Mouse (Mus musculus) cerebellum, adult 11-12 months (tissue): ENCODE data around the gene Zbtb42.

Experiments used
- DNase-seq: peaks from one replicate; pipeline ENCODE4 v3.0.0; 2022

Gene Zbtb42

GRCm38 (mm10) chr12:112678555-112679026, at the start of gene Zbtb42:
Gene Zbtb42 (plus strand): TSS chr12:112678828.
- peak; percentile 28 for DNase-seq

DNA sequence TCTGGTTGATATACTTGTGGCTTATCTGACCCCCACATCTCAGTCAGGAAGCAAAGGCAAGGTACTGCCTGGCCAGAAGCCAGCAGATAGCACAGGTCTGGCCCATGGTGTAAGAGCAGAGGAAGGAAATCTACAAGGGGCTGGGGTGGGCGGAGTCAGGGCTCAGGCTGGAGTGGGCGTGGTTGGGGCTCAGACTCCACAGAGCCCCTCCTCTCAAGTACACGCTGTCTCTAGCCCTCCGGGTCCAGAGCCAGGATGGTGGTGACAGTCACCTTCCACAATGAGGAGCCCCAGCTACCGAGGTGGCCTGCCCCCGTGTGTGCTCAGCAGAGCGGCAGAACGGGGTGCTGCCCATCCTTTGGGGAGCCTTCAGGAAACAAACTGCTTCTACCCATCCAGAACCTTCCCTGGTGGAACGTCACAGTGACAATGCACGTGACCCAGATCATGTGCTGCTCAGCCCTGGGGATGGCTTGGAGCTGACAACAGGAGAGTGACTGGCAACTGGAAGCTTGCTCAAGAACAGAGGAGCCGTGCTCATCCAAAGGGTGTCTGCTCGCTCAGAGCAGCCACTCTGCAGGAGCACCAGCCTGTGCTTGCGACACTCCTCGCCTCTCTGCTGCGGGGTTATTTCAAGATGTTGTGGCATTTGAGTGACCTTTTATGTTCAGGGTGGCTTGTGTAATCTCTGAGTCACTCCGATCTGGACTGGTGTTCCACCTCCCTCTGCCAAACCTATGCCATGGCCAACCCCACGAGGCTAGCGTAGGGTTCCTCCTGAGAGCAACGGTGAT, 49.5 kb upstream of the Zbtb42 start:
- DNase-seq = peak; percentile 61

DNA sequence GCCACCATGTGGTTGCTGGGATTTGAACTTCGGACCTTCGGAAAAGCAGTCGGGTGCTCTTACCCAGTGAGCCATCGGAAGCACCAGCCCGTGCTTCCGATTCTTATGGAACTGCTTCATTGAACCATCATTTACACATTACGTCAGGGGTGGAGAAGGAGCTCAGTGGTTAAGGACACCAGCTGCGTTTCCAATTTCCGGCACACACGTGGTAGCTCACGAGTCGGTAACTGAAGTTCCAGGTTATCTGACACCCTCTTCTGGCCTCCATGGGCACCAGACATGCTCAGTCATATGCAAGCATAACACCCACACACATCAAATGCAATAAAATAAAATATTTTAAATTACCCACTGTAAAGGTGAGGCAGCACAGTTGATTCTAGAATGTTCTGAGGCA, 48.6 kb upstream of the Zbtb42 start:
- no peak for DNase-seq

DNA sequence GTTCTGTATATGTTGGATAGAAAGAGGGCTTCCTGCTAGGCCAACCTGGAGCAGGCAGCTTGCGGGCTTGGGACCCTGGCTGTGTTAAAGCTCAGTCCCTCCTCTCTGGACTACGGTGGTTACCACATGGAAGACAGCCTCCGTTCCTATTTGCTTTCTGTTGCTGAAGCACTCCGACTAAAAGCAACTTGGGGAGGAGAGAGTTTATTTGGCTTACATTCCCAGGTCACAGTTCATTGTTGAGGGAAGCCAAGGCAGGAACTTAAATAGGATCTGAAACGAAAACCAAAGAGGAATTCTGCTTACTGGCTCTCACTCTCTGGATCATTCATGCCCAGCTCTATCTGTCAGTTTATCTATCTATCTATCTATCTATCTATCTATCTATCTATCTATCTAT, 47.8 kb upstream of the Zbtb42 start:
- DNase-seq = no peak

- DNase-seq = no peak
These were observed 47.2 kb upstream of the Zbtb42 start for GRCm38 (mm10) chr12:112631472-112631871.

GRCm38 (mm10) chr12:112632084-112632777, 46.4 kb upstream of the Zbtb42 start:
- no peak for DNase-seq

- DNase-seq = no peak
These were observed 45.7 kb upstream of the Zbtb42 start for GRCm38 (mm10) chr12:112632907-112633306.

DNA sequence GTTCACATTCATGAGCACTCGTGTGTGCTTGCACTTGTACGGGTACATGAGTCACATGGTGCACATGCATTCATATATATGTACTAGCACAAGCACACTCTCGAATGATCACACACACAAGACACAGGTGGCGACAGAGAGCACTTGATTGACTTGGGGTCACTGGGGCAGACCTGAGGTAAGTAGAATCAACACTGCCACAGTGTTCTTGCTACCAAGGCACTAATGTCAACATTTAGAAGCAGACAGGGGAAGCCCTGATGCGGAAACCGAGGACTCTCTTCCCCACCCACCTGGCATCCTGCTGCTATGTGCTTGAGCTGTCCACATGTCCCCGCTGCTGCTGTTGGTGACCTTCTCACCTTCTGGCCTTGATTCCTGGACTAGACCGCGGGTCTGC, 44.9 kb upstream of the Zbtb42 start:
- DNase-seq = no peak

GRCm38 (mm10) chr12:112639526-112639925, 39.1 kb upstream of the Zbtb42 start:
- no peak for DNase-seq

DNA sequence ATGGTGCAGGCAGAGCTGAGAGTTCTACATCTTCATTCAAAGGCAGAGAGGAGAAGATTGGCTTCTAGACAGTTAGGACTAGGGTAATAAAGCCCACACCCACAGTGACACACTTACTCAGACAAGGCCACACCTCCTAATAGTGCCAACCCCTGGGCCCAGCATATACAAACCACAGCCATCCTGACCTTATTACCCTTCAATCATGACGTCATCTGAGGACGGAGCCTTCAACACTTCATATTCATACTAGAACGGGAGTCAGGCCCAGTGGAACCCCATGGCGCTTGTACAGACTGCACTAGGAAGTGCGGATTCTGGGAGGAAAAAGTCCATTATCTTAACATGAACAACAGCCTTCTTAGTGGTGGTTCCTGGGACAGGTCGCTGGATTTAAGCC, 35.5 kb upstream of the Zbtb42 start:
- peak; percentile 63 for DNase-seq

DNA sequence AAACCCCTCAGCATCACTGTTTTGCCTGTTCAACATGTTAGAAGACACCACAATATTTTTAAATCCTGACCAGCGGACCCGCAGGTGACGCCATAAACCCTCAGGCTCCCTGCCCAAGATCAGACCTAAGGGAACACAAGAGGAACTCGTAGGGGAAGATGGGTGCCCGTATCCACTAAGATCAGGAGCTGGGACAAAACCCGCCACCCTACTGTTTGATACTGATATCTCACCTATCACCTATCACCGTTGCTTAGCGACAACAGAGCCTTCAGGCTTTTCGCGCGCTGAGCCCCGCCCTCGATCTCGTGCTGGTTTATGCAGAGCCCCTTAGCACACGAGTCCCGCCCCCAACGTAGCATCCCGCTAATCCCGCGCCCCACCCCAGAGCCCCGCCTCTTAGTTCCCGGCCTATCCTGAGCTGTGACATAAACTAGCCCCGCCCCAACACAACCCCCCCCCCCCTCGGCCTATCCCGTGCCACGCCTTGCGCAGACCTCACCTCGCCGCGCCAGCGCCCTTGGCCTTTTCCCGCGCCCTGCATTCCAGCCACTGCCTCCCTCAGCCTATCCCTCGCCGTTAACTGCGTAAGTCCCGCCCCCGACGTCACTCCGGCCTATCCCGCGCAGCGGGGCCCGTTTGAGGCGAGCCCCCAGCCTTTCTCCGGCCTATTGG, 34.3 kb upstream of the Zbtb42 start, which contains the start of gene Siva1:
Gene Siva1, plus strand, starts transcription at position 500 of the 675 bp plus-strand sequence.
- peak; percentile 100 for DNase-seq

- no peak for DNase-seq
These were observed 33.6 kb upstream of the Zbtb42 start for GRCm38 (mm10) chr12:112644855-112645506.

GRCm38 (mm10) chr12:112646139-112646538, 32.5 kb upstream of the Zbtb42 start:
- no peak for DNase-seq

- no peak for DNase-seq
These were observed 30.5 kb upstream of the Zbtb42 start for GRCm38 (mm10) chr12:112648081-112648480.

- DNase-seq = no peak
These were observed 26.7 kb upstream of the Zbtb42 start for GRCm38 (mm10) chr12:112651778-112652439.

DNA sequence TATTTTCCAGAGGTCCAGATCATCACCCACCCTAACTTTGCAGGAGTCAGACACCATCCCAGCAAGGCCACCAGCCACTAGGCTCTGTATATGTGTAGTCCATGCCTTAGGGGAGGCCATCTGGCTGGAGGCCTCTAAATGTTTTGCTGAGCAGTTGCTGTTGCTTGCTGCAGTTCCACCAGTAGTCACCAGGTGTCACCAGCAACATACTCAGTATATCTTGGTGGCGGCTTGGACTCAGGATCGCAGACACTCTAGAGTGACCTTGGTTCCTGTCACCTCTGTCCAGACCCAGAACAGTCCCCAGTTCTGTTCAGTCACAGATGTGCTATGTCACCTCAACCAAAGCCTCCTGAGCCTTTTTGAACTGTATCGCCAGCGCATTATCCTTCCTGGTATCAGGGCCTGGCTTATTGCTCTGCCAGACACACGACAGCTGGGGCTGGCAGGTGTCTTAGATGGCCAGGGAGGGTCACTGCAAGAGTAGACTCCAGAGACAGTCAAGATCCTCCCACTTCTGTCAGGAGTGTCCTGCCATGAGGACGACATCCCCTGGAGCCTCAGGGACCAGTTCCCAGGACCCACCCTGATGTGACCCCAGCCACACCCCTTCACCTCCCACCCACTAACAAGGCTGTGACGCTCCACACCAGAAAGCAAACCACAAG, 25.3 kb upstream of the Zbtb42 start:
- DNase-seq = peak; percentile 87

- DNase-seq = no peak
These were observed 24.6 kb upstream of the Zbtb42 start for GRCm38 (mm10) chr12:112654076-112654475.

GRCm38 (mm10) chr12:112658619-112659018, 20.0 kb upstream of the Zbtb42 start:
- DNase-seq = peak; percentile 73

DNA sequence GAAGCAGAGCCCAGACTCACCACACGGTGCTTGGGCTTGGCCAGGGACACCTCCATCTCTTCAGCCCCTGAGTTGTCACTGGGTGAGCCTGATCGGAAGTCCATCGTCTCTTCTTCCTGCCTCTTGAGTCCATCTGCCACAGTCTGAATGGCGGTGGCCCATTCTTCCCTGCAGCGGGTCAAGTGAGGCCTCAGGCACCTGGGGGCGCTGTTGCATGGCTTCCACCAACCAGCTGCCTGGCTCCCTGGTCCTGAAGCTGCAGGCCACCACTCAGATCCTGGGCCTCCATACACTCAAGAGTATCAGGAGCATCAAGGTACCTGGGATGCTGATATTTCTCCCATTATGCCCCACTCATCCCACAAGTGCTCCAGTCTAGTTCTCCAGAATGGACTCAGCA, 19.5 kb upstream of the Zbtb42 start:
- DNase-seq = no peak

- DNase-seq = no peak
These were observed 17.9 kb upstream of the Zbtb42 start for GRCm38 (mm10) chr12:112660576-112661326.

GRCm38 (mm10) chr12:112661327-112661605, 17.4 kb upstream of the Zbtb42 start:
- DNase-seq = no peak
